Mouse (Mus musculus) hematopoietic stem cell, adult 5-6 weeks (primary cell): ENCODE data around the gene Olfr1218. TPM values are rescaled to one million over a fixed set of nuclear protein-coding genes. Genes with fewer than 3 reads are reported as not detected.
"Not testable (repeated sequence)": the region's sequence is repeated elsewhere in the genome, so short reads cannot be mapped to it uniquely, and the experiment has no call there.

Experiments used
- ATAC-seq, 2 experiments: fragments of 125-278 bp in 1 of 2; replicated peaks in 1 of 2; 2 replicates each; pipeline ENCODE4 v1.8.0; 2016 to 2017; ENCODE audit warnings: inconsistent platforms in 2 of 2, mild to moderate bottlenecking in 2 of 2, moderate number of reproducible peaks in 2 of 2, low read depth in 1 of 2, moderate TSS enrichment in 1 of 2; ENCODE audit not compliant: low FRiP score in 2 of 2, poor library complexity in 2 of 2, severe bottlenecking in 2 of 2, insufficient read depth in 1 of 2, low TSS enrichment in 1 of 2
- total RNA-seq: library from RNA; stranded (forward); fragments of 172-1452, 232-1000 nt; gene quantifications from 2 replicates; pipeline ENCODE4 v1.2.3, GENCODE M21; 2017

The Olfr1218 gene
- total RNA-seq = not detected in 2 replicates

- ATAC-seq = no peak
Observed at GRCm38 (mm10) chr2:89061087-89061486, at the start of gene Olfr1218. Gene Olfr1218 (minus strand): TSS chr2:89061187.

- no peak for ATAC-seq
Observed at GRCm38 (mm10) chr2:89106735-89107134, 45.7 kb upstream of the Olfr1218 start, which contains the start of gene Olfr1220. Gene Olfr1220 (minus strand): TSS chr2:89106835.

GRCm38 (mm10) chr2:89105651-89106050 is 44.7 kb upstream of the Olfr1218 start:
- no peak for ATAC-seq

- no peak for ATAC-seq
Observed at GRCm38 (mm10) chr2:89093848-89094247, 32.9 kb upstream of the Olfr1218 start.

DNA sequence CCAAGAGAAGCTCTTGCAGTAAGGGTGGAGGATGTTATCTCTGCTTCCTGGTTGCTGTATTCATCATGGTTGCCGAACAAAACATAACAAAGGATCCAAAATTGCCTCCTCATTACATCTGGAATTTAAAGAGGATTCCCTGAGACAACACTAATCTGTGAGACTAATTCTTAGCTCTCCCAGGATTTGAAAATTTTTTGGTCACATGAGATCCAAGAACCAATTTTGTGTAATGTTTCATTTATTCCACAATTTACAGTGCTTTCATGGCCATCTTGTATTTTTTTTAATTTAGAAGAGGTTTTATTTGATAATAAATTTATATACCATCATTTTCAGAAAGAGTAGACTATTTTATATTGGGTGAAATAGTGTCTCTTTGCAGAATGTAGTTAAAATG is 22.4 kb upstream of the Olfr1218 start, which contains the start of gene Olfr1219:
Olfr1219 (minus strand) TSS at position 101 of the 400 bp plus-strand sequence.
- no peak for ATAC-seq

- ATAC-seq = no peak
Observed at GRCm38 (mm10) chr2:89081487-89081886, 20.5 kb upstream of the Olfr1218 start.

DNA sequence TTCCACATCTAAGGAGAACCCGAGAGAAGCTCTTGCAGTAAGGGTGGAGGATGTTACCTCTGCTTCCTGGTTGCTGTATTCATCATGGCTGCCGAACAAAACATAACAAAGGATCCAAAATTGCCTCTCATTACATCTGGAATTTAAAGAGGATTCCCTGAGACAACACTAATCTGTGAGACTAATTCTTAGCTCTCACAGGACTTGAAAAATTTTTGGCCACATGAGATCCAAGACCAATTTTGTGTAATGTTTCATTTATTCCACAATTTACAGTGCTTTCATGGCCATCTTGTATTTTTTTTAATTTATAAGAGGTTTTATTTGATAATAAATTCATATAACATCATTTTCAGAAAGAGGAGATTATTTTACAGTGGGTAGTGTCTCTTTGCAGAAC is 29.0 kb downstream of the Olfr1218 start, which contains the start of gene Olfr1217:
Olfr1217 (minus strand) TSS at position 101 of the 400 bp plus-strand sequence.
- no peak for ATAC-seq

DNA sequence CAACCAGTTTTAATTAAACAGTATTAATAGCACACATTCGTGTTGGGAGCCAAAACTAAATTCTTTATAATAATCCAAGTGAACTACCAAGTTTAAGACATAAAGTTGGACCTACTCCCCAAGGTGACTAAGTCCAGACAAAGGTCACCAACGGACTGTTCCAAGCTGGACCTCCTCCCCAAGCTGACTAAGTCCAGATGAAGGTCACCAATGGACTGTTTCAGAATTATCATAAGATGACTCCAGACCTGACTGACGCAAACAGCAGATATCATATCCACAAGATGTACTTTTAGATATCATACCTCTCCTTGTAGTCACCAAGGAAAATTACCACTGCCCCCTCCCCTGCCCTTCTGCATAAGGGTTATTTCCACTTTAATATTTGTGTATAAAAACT is 39.6 kb downstream of the Olfr1218 start:
- not testable (repeated sequence) for ATAC-seq

GRCm38 (mm10) chr2:89018240-89018639 is 42.7 kb downstream of the Olfr1218 start, which contains the start of gene Olfr1216:
Gene Olfr1216 (minus strand): TSS chr2:89018340.
- no peak for ATAC-seq

DNA sequence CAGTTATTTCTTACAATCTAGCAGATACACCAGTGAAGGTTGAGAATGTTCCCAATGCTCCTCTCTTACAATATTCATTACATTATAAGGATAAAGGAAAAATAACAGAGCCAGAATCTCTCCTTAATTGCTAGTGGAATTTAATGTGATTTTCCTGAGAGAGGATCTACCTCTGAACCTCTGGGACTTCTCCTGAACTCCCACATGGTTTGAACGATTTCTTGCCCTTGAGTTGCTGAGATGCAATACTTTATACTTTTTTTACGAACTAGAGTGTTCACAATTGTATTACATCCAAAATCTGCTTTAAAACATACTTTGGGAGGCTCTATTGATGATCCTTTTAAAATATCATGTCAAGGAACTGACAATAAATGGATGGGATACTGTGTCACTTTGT is 54.1 kb downstream of the Olfr1218 start, which contains the start of gene Olfr1215:
Olfr1215 (minus strand) TSS at position 101 of the 400 bp plus-strand sequence.
- ATAC-seq = no peak

Other genes starting within 250 kb of the Olfr1218 start
- gene Olfr1202, start 246.7 kb downstream of the Olfr1218 start, total RNA-seq = not detected in 2 replicates
- not detected in 2 replicates for gene Olfr1205, start 231.4 kb downstream of the Olfr1218 start, total RNA-seq
- not detected in 2 replicates for gene Olfr1204, start 211.9 kb downstream of the Olfr1218 start, total RNA-seq
- not detected in 2 replicates for gene Olfr1206, start 198.0 kb downstream of the Olfr1218 start, total RNA-seq
- not detected in 2 replicates for gene Olfr1208, start 158.9 kb downstream of the Olfr1218 start, total RNA-seq
- gene Olfr1209, start 146.0 kb downstream of the Olfr1218 start, total RNA-seq = not detected in 2 replicates
- not detected in 2 replicates for gene Olfr1211, start 123.1 kb downstream of the Olfr1218 start, total RNA-seq
- not detected in 2 replicates for gene Olfr1212, start 107.2 kb downstream of the Olfr1218 start, total RNA-seq
- gene Gm13762, start 80.9 kb downstream of the Olfr1218 start, total RNA-seq = not detected in 2 replicates
- not detected in 2 replicates for gene Olfr1214, start 68.5 kb downstream of the Olfr1218 start, total RNA-seq
- gene Olfr1215, start 54.2 kb downstream of the Olfr1218 start, total RNA-seq = not detected in 2 replicates
- not detected in 2 replicates for gene Olfr1216, start 42.8 kb downstream of the Olfr1218 start, total RNA-seq
- gene Olfr1217, start 29.1 kb downstream of the Olfr1218 start, total RNA-seq = not detected in 2 replicates
- not detected in 2 replicates for gene Olfr1219, start 22.3 kb upstream of the Olfr1218 start, total RNA-seq
- not detected in 2 replicates for gene Olfr1220, start 45.6 kb upstream of the Olfr1218 start, total RNA-seq
- not detected in 2 replicates for gene Olfr1221, start 56.1 kb upstream of the Olfr1218 start, total RNA-seq
- gene Olfr1222, start 71.9 kb upstream of the Olfr1218 start, total RNA-seq = not detected in 2 replicates
- gene Olfr1223, start 90.4 kb upstream of the Olfr1218 start, total RNA-seq = not detected in 2 replicates
- not detected in 2 replicates for gene Olfr1224-ps1, start 102.9 kb upstream of the Olfr1218 start, total RNA-seq
- not detected in 2 replicates for gene Olfr1225, start 113.5 kb upstream of the Olfr1218 start, total RNA-seq
- not detected in 2 replicates for gene Olfr1226, start 138.9 kb upstream of the Olfr1218 start, total RNA-seq
- not detected in 2 replicates for gene Olfr1228, start 192.9 kb upstream of the Olfr1218 start, total RNA-seq
- gene Olfr1229, start 226.8 kb upstream of the Olfr1218 start, total RNA-seq = not detected in 2 replicates
- not detected in 2 replicates for gene Olfr1230, start 236.1 kb upstream of the Olfr1218 start, total RNA-seq
- gene Olfr1231, start 245.9 kb upstream of the Olfr1218 start, total RNA-seq = not detected in 2 replicates